Mouse (Mus musculus) adipocyte (in vitro differentiated cells): ENCODE measurements around the gene Hspa4l.
A peak's percentile ranks its signal among the peaks of the same experiment; 100 is the strongest.

Experiments used
- DNase-seq: peaks from one replicate; pipeline ENCODE4 v3.0.0-alpha.2; 2016; ENCODE audit warnings: low spot score

The Hspa4l gene

DNA sequence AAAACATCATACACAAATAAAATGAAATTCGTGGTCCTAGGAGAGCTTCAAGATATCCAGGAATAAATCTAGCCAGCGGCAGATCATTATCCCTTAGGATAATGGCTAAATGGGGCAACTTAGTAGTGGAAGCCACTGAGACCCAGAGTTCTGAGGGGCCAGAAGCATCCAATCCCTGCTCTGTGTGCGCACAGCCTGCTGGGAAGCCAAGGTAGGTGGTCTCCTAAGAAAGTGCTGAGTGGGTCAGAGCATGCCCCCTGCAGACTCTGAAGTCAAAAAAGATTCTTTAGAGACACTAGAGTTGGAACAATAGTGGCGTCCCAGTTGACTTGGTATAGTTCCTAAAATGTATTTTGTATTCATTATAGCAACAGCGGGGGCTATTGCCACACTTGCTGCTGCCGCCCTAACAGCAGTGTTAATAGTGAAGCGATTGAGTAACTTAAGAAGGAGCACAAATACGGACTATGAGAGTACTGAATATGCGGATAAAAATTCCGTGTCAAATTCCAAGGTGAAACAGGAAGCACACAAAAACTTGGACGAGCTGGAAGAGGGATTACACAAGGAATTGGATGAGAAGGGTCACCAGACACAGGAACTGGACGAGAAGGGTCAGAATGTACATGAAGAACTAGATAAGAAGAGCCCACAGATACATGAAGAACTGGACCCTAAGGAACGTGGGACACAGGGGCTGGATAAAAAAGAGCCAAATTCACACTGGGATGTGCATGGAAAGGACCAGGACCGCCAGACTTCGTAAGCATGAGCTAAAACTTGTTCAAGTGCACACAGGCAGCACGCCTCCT lies at the start of gene Hspa4l:
Hspa4l (plus strand) TSS at position 472 of the 812 bp plus-strand sequence.
- DNase-seq: no peak

DNA sequence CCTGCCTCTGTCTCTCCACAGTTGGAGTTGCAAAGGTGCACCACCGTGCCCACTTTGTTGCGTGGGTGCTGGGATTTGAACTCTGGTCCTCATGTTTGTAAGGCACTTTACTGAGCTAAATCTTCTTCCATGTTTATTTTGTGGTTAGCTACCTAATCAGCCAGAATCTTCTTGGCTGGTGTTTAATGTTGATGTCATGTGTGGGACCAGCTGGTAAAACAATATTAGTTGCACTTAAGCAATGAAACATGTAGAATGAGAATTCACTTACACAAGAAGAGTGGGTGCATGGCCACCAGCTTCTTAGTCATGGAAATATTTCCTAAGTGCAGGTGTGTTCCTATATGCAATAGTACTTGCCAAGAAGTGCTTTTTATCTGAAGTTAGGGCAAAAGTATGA lies 49.1 kb upstream of the Hspa4l start:
- no peak for DNase-seq

DNA sequence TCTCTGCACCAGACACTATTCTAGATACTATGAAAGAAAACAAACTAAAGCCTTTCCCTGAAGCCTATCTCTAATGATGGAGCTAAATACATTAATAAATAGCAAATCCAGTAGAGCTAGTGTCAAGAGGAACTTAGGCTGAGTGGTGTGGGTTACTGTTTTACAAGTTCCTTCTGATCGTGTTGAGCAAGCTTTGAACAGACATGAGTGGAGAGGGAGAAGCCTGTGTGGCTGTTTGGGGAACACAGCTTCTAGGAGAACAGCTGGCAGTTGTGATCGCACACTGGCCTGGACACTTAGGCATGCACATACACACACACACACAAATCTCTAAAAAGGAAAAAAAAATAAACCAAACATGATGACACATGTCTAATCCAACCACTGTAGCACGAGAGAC lies 45.5 kb upstream of the Hspa4l start:
- no peak for DNase-seq

DNA sequence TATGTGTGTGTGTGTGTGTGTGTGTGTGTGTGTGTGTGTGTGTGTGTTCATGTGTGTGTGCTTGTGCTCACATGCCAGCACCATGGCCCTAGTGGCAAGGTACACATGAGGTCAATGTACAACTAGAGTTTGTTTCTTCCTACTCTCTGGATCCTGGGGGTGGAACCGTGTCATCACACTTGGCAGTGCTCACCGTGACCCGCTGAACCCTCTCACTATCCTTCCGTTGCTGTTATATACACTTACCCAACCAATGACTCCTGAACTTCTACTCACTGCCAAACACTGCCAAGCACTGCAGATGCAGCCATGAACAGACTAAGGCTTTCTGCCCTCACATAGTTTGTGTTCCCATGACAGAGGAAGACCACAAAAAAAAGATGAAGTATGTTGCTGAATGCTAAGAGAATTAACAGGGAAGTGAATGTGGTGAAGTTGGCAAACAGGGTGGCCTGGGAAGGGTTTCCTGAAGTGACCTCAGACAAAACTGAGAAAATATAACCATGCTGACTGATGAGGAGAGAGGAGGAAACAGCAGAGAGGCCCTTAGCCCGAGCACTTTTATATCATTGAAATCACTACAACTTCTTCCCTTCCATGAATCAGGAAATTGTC lies 39.4 kb upstream of the Hspa4l start:
- peak; percentile 82 for DNase-seq

DNA sequence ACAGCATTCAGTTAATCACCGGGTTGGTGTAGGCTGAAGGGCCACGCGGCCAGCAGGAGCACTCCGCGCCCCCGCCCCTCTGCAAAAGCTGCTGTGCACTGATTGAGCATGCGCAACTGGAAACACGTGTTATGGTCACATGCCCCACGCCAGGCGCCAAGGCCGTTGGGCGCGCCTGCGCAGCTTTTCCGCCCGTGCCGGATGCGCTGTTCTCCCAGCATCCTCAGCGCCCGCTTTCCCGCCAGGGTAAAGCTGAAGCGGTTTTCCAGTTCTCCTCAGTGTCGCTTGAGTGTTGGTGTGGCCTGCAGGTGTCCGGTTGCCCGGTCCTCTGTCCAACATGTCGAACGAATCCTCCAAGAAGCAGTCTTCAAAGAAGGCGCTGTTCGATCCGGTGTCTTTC lies 35.6 kb upstream of the Hspa4l start, which contains the start of gene Slc25a31:
Slc25a31 (plus strand) TSS at position 201 of the 400 bp plus-strand sequence.
- DNase-seq: no peak

DNA sequence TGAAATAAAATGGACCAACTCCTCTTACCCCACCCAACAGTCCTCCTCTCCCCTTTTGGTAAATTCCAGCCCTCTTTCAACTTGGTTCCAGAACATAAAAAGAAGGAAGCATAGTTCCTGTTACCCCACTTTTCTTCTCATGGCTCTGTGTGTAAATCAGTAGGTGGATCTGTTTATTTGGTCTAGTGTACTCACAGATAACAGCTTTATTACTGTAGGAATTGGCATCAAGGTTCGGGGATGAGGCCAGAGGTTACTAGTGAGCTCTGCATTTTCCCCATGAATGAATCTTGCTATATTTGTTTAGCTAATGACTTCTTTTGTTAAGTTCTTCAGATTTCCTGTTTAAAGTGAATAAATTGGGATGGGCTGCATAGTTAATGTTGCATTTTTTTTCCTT lies 28.2 kb upstream of the Hspa4l start:
- no peak for DNase-seq

DNA sequence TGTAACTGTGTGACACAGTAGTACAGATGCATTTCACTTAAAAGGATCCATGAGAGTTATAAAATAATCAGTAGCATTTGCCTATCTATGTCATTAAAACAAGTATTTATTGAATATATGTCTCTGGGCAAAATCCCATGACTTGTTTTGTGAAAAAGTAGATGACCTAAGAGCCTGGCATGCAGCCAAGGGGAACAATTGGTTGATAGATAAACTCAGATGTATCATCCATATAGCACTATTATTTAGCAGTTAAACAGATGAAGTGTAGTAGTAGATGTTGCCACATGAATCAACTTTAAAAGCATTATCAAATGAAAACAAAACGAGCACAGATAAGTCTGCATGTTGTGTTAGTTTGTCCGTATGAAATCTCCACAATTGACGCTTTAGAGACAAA lies 25.3 kb upstream of the Hspa4l start:
- DNase-seq: no peak

DNA sequence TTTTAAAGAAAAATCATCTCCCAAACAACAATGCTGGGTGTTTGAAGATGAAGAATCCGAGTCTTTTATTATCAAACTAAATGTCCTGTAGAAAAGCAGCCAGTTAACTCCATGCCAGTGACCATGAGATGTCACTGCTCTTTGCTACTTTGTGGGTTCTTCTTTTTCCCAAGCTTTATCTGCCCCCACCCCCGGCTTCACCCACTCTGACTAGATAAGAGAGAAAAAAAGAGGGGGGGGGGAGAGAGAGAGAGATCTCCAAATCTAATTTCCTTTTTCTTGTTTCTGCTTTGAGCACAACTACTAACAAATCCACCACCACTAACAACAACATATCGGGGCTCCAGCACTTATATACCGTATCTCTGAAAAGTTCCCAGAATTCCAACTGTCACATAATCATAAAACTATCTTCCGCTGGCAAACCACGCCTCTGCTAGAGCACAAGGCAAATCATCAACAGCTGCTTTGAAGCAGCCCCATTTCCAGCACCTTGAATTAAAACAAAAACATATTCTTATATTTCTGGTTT lies 5.8 kb upstream of the Hspa4l start:
- no peak for DNase-seq

DNA sequence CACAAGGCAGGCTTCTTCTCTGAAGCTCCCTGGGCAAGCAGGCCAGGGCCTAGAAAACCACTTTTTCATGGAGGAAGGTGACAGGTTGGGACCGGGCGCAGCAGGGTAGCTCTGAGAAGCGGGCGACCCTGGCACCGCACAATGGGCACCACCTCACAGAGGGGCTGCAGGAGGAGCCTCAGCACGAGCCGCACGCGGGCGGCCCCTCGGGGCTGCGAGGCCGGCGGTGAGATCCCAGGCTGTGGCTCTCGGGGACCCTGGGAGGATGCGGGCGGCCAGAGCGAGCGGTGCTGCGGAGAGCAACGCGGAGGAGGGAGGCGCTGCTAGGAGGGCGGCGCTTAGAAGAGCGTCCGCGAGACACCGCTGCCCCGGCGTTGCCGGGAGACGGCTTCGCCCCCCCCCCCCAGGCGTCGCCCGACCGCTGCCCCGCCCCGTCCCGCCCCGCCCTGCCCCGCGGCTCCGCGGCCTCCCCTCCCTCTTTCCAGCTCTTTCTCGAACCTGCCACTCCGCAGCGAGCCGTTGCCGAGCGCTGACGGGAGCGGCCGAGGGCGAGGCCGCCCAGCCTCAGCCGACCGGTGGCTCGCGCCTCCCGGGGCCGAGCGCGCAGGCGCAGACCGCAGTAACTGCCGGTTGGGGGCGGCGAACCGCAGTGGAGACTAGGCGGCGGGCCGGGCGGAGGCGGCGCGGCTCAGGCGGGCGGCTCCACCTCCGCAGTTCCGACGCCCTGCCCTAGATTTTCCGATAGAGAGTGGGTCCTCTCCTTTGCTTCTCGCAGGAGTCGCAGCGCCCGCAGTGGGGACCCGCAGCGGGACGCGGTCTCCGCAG lies 753 bp downstream of the Hspa4l start:
- peak; percentile 88 for DNase-seq

DNA sequence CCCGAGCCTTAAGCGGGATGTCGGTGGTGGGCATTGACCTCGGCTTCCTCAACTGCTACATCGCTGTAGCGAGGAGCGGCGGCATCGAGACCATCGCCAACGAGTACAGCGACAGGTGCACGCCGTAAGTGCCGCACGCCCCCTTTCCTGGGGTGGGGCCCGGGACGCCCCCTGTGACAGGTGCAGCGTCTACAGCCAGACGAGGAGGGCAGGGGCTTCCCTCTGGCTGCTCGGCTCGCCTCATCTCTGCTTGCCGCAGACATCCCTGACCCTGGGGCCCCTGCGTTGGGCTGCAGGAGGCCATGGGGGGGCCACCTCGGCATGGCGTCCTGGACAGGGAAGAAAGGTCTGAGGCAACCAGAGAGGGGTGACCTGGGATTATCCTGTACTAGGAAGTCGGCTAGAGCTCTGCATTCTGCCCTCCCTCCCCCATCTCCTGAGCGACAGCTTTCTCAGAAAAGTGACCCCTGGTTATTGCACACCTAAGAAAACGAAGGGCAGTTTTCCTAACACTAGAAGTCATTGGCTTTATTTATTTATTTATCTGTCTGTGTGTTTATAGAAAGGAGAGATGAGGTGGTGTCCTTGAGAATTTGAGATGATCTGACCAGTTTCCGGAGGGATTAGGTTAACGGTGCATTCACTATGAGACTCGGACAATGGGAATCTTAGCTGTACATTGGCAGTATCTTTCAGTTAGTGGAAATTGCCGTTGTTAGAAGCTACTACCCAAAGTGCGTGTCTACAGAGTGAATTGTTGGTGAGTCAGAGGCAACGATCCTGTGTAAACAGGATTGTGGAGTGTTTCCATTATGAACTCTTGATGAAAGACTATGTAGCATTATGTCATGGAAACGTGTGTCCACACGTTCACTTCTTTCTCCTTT lies 1.6 kb downstream of the Hspa4l start:
- peak; percentile 53 for DNase-seq

DNA sequence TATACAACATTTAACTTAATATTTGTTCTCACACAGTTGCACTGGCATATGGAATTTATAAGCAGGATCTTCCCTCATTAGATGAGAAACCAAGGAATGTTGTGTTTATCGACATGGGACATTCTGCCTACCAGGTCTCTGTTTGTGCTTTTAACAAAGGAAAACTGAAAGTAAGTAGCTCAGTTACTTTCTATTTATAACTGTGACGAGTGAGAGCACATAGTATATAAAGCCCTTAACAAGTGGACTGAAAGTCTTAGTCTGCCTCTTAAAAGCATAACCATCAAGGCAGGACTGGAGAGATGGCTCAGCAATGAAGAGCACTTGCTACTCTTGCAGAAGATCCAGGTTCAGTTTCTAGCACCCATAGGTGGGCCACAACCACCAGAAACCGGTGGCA lies 16.5 kb downstream of the Hspa4l start:
- no peak for DNase-seq

DNA sequence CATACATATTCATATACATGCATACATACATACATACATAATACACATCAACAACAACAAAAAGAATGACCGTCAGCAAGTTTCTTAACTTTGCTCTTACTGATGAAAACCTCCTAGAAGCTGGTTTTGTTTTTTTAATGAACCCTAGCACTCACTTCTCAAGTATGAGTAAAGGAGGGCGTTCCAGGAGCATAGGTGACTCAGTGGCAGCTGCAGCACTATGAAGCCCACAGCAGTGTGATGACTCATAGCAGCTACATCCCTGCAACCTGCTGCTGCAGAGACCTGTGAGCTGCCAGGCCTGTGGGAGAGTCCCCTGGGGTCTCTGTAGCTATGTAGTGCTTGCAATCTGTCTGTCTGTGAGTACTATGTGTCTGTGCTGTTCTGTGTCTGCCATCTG lies 17.0 kb downstream of the Hspa4l start:
- DNase-seq: no peak

DNA sequence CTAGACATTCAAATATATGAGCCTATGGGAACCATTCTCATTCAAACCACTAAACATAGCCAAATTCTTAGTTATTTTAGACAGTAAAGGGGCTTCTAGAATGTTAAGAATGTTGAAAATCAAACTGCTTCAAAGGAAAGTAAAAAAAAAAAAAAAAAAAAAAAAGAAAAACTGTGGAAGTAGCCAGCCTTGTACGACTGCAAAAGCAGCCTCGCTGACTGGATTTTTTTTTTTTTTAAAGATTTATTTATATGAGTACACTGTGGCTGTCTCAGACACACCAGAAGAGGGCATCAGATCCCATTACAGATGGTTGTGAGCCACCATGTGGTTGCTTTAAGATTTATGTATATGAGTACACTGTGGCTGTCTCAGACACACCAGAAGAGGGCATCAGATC lies 49.5 kb downstream of the Hspa4l start:
- no peak for DNase-seq

DNA sequence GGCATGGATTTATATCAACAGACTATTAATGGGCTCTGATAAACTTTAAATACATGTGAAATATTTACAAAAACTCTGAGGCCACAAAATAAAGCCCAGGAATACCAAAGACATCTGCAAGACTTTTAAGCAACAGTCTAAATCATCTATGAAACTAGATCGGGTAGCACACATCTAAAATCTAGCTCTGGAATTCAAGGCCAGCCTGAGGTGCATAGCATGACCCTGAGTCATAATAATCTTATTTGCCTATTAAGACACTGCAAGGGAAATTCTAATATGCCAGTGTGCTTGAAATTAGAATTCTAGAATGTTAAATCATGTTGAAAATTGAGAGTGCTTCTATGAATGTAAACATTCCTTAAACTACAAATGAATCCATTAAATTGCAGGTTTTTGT lies 53.8 kb downstream of the Hspa4l start:
- DNase-seq: no peak

DNA sequence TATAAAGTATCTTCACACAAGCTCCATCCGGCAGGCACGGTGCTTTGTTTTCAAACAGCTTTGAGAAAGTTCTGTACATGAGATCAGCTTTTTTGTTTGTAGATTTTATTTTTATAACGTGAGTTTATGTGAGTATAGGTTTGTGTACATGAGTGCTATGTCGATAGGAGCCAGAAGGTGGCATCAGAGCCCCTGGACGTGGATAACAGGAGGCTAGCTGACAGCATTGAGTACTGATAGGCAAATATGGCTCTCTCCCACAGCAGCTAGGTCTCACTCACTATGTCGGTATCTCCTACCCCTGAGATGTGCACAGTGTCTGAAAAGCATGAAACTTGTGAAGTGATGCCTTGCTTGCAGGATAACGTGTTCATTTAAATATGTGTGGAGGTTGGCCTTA lies 54.2 kb downstream of the Hspa4l start:
- DNase-seq: peak; percentile 62

DNA sequence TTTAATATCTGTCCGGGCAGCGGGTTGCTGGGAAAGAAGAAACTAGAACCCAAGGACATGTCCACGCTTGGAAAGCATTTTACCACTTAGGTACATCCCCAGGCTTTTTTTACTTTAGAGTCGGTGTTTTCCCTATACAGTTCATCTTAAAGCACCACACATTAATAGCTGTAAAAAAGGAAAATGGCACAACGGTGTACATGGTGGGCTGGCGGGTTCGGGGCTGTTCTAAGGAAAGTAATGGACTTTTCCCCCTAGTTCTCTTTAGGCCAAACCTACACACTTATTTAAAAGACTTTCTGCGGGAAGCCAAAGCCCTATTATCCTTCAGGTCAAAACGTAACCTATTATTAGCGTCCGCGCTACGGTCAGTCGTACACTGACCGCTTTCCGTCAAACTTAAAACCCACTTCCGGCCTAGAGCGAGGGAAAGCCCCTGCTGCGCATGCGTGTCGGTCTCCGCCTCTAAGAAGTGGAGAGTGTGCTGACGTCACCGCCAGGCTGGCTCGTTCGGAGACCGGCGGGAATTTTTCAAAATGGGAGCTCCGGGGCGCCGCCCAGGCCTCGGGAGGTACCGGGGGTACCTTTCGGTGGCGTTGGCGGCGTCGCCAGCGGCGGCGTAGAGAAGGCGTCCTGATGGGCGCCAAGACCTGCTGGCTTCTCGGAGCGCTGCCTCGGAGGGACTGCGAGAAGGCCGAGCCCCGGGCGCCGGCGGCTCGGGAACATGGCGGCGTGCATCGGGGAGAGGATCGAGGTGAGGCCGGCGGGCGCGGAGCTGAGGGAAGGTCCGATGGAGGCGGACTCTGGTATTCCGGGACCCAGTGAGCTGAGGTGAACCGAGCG lies 55.5 kb downstream of the Hspa4l start, which contains the start of gene Plk4:
Plk4 (plus strand) TSS at position 490 of the 843 bp plus-strand sequence.
- DNase-seq: peak; percentile 99

DNA sequence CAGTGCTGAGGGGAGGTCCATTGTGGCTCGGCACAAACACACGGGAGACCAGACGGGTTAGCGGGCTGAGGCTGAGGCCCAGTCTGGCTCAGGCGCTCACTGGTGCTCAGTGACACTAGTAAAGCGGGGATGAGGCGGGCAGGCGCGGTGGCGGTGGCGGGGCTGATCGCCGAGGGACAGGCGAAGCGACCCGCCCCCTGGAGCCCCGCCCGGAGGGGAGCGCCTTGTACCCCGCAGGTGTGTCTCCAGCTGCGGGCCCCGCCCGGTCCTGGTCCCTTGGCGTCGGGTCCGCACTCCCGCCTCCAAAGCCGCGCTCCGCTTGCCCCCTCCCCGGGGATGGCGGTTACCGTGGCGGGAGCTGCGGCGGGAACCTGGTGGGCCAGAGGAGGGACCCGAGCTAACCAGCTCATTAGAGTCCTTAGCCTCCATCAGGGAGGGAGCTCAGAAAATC lies 56.1 kb downstream of the Hspa4l start:
- DNase-seq: no peak

DNA sequence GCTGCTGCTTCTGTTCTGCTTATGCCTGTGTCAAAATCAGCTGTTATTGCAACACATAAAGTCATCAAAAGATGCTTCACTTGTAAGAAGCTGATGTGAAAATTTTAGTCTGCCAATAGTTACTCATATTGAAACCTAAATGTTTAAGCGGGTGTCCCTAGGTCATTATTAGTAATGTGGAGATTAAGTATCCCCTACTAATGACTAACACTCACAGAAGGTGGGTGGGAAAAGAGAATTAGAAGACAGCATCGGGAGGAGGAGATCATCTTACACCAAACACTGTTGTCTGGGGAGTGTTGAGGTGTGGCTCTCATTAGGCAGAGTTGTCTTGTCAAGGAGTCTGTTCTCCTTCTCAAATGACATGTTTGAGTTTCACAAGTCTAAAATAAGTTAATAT lies 62.6 kb downstream of the Hspa4l start:
- DNase-seq: no peak

DNA sequence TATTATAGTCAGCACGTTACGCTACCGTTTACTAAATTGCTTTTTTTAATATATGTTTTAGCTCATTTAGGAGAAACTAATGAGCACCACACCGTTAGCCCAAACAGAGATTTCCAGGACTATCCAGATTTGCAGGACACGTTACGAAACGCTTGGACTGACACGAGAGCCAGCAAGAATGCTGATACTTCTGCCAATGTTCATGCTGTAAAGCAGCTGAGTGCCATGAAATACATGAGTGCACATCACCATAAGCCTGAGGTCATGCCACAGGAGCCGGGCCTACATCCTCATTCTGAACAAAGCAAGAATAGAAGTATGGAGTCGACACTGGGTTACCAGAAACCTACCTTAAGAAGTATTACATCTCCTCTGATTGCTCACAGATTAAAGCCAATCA lies 64.4 kb downstream of the Hspa4l start:
- peak; percentile 55 for DNase-seq

DNA sequence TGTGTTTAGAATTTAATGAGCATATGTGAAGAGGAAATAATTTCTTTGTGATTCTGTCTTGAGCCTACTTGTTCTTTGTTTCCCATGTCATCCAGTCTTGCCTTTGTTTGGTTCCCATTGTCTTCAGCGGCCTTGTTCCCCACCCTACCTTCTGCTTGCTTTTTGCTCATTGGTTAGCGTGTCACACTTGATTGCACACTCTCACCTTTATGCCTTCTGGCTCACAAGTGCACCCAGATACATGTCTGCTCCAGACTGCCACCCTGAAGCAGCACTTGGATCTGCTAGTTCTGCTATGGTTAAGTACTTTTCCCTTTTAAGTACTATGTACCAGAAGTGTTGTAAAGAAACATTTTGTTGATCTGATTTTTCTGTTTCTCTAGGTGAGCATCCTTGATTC lies 65.6 kb downstream of the Hspa4l start:
- DNase-seq: no peak
